Mouse (Mus musculus): ENCODE data around the gene Apof.
A peak's percentile ranks its signal among the peaks of the same experiment; 100 is the strongest.

Apof gene

DNA sequence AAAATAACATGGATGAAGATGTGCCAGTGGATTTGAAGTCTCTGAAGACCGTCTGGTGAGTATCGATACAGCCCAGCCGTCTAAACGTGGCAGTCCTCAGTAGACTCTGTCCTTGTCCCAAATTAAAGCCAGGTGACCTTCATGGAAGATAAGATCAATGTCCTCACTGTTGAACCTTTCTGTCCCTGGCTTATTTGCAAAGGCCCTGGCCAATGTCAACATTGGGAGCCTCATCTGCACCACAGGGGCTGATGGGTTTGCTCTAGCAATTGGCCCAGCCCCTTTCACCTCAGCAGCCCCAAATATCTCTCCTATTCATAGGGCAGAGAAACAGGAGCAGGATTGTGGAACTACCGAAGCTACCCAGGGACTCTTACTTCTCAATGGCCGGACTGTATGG lies at the start of gene Apof:
Apof (plus strand) TSS at position 301 of the 400 bp plus-strand sequence.
- no peak for DNase-seq

DNA sequence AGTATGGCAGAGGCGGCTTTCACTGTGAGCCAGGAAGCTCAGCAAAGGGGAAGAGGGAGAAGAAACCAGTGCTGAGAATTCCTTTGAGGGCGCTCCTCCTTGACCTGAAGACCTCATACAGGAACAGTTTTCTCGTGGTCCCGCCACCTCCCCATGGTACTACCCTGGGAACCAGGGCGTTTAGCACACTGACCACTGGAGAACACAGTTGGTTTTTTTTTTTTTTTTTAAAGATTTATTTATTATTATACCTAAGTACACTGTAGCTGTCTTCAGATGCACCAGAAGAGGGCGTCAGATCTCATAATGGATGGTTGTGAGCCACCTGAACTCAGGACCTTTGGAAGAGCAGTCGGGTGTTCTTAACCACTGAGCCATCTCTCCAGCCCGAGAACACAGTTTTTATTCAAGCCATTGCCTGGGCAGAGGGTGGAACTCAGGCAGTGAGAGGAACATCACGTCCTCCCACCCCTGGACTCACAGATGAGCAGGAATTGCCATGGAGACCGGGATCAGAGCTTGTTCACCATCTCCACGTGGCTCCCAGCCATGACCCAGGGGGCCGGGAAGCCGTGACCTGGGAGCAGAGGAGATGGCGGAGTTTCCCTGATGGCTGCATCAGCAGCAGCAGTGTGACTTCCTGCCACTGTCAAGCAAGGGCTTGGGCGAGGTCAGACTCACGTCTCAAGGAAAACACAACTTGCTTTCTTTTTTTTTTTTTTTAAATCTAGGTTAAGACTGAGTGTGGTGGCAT lies 46.8 kb upstream of the Apof start:
- DNase-seq: no peak

DNA sequence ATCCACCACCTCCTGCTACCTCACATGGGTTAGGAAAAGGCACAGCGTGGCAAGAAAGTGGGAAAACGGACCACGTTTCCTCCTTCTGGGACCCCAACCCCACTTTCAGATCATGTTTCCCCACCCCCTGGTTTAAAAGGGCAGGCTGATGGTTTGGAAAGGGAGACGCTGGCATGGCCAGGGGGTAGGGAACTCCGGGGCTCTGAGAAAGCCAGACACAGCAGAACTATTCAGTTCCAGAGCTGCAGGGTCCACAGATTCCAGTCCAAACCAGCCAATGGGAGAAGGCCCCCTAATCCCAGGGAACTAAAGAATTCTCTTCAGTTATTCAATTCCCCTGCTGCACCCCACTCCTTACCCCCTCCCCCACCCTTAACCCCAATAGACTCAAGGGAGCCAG lies 43.4 kb upstream of the Apof start:
- no peak for DNase-seq

DNA sequence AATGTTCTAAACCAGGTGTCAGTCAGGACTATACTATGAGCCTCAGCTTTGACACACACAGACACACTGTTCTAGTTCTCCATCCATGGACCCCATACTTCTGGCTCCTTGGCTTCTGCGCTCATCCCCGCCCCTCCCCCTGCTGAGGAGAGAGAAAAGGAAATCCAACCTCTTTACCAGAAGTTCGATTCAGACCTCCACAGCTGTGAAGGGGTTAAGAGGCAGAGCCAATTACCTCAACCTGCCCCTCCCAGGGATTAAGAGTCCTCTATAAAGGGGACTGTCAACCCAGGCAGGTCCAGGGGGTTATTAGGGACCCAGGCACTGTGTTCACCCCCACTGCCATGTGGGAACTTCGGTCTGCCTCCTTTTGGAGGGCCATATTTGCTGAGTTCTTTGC lies 42.9 kb upstream of the Apof start, which contains the start of gene Mip:
Mip (plus strand) TSS at position 301 of the 400 bp plus-strand sequence.
- no peak for DNase-seq

DNA sequence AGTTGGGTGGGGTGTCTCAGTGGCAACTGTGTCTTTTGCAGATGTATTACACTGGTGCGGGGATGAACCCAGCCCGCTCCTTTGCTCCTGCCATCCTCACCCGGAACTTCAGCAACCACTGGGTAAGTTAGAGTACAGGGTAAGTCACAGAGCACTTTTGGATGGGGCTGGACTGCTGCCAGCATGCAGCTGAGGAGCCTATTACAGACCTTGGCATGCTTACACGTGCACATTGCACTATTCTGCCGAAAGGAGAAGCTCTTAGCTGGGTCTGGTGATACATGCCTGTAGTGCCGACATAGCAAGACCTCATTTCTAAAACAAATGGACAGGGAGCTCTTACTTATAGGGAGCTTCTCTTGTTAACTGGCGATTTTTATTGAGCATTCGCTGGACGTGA lies 40.9 kb upstream of the Apof start:
- no peak for DNase-seq

DNA sequence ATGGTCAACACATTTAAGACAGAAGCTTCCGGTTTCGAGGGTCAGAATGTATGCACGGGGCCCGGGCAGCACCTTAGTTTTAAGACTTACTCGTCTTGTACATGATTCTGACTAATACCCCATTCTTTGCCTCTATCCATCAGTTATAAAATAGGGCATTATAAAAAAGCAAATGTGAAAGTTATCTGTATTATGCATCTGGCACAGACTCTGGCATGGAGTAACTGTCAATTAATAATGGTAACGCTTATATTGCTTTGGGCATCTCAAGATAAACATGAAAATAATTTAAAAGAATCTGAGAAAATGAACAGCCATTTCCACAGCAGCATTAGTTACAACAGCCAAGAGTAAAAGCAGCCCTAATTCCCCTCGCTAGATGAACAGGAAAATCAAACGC lies 40.5 kb upstream of the Apof start:
- no peak for DNase-seq

DNA sequence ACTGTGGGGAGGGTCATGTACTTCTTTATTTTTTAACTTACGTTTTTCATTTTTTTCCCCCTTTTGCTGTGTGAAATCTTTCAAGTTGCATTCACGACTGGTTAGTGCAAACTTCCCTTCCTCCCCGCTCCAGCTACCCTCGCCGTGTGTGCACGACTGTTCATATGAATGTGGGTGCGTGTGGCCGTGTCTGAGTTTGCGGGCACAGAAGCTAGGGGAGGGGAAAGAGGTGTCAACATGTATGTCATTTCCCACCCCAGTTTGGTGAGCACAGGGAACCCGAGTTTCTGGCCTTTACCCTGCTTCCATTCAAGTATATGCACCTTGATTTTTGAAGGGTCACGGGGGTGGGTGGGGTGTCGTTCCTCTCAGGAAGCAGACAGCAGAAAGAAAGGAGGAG lies 37.9 kb upstream of the Apof start:
- no peak for DNase-seq

DNA sequence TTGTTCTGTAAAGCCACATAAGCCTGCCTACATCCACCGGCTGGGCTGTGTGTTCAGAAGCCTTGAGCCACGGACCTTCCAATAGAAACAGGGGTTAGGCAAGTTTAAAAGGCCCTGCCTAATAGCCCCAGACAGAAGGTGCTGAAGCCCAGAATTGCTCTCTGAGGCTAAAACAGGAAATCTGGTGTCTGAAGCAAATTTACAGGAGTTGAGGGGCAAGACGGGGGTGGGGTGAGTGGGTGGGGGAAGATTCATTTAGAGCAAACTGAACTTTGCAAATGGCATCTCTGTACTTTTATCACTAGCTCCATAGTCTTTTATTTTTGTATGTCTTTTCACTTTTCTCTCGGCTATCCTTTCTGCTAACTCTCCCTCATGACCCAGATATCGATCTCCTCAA lies 37.3 kb upstream of the Apof start:
- DNase-seq: no peak

DNA sequence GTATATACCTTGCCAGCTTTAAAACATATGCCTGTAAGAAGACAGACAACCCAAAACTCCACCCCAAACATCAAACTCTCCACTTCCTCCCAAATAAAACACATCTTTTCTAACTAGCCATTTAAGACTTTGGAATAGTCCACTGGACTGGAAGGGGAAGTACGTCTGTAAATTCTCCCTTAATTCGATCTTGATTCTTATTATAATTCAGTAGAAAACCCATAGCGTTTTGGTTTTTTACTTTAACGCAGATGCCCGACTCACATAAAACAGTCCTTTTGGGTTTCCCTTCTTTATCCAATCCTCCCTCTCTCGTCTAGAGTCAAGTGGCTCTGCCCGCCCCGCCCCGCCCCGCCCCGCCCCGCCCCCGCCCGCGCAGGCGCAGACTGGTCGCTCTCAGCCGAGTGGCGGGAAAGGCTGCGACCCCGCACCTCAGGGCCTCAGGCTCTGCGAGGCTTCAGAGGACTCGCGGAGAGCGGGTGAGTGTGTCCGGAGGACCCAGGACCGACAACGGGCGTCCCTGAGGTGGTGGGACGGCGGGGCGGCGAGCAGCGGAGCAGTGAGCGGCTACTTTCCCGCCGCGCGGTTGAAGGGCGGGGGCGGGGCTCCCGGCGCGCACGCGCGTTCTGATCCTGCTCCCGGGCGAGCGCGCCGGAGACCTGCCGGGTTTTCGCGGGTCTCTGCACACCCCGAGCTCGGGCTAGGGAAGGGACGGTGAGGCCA lies 36.6 kb upstream of the Apof start, which contains the start of gene Timeless:
Timeless (plus strand) TSS at position 369 of the 723 bp plus-strand sequence.
- DNase-seq: peak; percentile 77 to 80

DNA sequence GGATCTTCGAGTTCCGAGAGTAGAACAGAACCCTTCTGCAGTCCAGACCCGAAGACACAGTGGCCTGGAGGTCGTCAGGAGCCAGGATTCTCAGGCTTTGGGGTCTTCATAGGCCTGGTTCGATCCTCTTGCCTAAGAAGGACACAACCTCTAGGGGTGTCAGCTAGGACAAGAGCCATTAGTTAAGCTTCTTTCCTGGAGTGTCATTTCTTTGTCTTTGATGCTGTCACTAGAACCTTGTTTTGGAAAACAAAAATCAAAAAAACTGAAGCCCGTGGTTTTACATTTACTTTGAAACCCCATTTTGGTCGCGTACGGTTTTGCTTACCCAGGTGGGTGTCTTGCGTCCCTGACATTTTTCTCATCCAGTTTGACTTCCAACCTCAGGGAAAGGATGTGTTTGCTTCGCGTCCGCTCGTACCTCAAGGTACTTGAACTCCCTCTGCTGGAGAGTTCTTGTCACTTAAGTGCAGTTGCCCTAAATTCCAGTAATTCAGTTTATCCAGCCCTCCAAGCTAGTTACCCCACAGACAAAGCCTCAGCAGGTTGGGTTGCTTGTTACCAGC lies 36.0 kb upstream of the Apof start:
- peak in 1 of 2 experiments; percentile 57 for DNase-seq

DNA sequence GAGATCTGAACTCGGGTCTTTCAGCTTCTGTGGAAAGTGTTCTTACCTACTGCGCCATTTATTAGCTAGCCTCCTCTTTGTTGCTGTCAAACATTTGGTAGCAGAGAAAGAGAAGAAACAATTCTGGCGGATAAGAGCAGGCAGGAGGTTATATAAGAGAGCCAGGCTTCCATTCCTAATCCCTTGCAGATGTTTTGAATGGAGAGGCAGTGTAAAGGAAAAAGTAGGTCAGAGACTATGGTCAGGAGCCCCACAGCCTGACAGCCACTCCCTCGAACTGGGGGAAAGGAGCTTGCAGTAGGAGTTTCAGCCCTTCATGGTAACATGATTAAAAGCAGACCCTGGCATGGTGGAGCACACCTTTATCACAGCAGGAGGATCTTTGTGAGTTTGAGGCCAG lies 32.1 kb upstream of the Apof start:
- DNase-seq: no peak

DNA sequence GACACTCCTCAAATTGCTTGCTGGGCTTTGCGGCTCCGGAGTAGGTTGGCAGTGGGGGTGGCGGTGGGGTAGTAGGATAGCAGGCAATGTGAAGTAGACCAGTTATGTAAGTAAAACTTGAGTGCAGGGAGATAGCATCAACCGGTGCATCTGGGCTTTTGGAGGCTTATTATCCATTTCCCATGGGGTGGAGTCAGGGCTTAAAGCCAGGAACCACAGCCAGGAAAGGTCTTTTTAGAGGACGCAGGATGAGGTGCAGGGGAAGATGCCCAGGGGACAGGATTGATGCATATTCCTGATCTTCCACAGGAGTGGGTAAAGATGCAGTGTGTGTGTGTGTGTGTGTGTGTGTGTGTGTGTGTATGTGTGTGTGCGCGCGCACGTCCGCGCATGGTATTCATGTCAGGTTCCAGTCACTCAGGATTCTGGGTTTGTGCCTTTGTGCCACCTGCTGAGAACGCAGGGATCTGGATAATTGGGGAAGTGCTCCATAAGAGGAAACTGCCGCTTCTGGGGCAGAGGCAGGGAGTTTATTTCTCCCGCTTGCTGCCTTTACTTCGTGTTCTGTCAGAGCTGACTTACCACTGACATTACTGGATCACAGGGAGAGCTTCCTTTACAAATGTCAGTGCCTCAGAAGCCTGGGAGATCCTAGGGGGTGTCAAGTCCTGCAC lies 30.5 kb upstream of the Apof start:
- no peak for DNase-seq

DNA sequence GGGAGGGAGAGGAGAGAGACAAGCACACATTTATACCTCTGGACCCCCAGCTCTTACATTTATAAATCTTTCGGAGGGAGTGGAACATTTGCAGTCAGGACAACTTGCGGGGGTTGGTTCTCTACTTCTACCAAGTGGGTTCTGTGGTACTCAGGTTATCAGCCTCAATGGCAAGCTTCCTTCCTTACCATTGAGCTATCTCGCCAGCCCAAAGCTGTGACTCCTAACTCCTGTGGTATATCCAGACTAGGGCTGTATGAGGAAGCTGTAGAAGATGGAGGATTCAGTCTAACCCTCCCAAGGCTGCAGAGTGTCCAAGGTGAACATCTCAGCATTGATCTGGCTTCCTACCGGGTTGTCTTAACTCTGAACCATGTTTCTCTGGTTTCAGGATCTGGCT lies 29.3 kb upstream of the Apof start:
- DNase-seq: no peak

DNA sequence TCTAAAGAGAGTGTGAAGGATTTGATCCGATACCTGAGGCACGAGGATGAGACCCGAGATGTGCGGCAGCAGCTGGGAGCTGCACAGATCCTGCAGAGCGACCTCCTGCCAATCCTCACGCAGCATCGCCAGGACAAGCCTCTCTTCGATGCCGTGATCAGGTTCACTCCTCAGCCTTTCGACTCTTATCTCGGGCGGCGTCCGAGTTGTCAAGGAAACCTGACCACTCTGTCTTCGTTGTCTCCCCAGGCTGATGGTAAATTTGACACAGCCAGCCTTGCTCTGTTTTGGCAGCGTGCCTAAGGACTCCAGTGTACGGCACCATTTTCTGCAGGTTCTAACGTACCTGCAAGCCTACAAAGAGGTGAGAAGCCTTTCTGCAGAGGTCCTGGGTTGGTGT lies 28.3 kb upstream of the Apof start:
- no peak for DNase-seq

DNA sequence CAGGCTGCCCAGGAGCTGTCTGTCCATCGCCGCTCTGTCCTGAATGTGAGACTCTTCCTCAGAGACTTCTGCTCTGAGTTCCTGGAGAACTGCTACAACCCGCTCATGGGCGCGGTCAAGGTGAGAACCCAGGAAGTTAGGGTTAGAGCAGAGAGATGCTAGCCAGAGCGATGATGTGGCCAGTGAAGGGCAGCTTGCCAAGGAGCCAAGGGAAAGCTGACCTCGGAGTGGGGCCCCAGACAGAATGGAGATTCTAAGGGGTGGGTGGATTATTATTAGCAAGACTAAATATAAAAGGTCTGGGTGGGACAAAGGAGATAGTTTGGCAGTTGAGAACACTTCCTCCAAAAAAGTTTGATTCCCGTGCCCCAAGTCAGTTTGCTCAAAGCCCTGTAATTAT lies 25.2 kb upstream of the Apof start:
- no peak for DNase-seq

DNA sequence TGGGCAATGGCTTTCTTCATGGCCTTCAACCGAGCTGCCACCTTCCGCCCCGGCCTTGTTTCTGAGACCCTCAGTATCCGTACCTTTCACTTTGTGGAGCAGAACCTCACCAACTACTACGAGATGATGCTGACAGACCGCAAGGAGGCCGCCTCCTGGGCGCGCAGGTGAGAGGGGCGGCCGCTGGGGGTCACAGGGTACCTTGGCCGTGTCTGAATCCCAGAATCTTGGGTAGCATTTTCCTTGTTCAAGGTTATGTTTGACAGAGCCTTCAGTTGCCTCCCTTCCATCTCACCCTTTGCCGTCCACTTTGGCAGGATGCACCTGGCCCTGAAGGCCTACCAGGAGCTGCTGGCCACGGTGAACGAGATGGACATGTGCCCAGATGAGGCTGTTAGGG lies 24.4 kb upstream of the Apof start:
- no peak for DNase-seq

DNA sequence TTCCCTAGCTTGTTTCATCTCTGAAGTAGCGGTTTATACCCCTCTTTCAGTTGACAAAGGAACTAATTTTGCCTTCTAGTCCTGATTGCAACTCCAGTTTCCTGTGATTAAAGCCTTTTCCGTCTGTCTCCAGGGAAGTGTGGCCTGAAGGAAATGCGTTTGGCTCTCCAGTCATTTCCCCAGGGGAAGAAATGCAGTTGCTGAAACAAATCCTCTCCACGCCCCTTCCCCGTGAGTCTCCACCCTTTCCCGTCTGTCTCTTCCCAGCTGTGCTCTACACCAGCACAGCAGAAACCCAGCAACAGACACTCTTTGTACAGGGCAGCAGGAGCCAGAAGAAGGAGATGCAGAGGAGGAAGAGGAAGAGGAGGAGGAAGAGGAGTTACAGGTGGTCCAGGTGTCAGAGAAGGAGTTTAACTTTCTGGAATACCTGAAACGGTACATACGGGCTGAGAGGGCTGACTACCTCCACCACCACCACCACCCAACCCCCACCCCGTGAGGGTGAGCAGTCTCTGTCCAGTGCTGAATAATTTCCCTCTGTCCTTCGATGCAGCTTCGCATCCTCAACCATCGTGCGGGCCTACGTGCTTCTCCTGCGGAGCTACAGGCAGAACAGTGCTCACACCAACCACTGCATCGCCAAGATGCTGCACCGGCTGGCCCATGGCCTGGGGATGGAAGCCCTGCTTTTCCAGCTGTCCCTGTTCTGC lies 21.3 kb upstream of the Apof start:
- DNase-seq: no peak

DNA sequence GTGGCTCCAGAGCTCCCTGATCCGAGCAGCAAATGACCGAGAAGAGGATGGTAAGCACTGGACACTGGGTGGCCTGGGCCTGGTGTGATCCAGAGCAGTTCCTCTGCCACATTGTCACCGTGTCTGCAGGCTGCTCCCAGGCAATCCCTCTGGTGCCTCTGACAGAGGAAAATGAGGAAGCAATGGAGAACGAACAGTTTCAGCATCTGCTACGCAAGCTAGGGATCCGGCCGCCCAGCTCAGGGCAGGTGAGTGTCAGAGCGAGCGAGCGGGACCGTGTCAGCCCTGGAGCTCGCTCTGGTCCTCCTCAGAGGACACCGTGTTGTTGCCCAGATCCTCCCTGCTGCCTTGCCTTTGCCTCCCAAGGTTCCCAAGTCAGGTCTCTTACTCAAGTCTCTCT lies 17.9 kb upstream of the Apof start:
- DNase-seq: no peak

DNA sequence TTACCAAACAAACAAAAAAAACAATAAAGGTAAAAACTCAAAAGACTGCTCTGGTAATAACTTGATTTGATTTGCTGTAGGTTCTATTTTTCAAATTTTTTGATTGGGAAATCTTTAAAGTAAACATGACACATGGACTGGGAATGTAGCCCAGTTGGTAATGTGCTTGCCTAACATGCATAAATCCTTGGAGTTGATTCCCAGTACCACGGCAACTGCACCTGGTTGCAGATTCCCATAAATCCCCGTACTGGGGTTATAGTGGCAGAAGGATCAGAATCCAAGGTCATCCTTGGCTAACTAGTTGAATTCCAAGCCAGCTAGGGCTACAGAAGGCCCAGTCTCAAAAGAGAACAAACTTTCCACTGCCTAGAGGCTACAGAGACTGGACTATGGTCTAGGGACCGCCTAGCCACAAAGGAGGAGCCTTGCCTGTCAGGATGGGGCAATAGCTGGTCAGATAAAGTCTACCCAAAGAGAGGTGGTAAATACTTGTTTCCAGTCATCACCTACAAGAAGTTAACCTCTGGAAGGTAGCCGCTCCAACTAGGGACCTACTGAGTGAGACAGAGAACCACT lies 14.7 kb upstream of the Apof start, which contains the start of gene Apon:
Apon (plus strand) TSS at position 420 of the 579 bp plus-strand sequence.
- no peak for DNase-seq

DNA sequence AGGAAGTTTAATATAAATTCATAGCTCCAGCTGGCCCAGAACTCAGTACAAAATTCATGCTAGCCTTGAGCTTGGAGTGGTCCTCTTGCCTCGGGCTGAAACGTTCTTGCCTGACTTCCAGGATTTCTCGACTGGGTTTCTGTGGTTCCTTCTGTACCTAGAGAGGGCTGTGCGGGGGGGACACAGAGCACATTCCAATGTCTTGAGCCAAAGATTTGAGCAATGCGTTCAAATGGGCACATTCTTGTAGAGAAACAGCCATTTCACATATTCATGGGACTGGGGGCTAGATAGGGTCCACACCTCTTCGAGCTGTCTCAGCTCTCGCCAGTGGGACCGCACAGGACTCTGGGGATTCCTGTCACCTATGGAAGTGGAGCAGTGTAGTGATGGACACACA lies 12.5 kb upstream of the Apof start:
- no peak for DNase-seq

DNA sequence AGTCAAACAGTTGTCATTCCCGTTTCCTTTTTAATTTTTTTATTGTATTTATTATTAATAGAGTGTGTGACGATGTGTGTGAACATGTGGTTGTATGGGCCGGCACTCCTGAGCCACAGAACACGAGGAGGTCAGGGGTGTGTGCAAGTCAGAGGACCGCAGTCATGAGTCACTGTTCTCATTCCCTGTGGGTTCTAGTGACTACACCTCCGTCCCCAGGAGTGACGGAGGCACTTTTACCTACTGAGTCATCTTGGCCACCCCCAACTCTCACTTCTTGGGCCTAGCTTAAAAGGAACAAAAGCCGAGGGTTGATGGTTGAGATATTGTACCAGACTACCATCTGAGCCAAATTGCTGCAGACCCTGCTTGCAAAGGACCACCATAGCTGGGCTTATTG lies 12.1 kb upstream of the Apof start:
- no peak for DNase-seq

DNA sequence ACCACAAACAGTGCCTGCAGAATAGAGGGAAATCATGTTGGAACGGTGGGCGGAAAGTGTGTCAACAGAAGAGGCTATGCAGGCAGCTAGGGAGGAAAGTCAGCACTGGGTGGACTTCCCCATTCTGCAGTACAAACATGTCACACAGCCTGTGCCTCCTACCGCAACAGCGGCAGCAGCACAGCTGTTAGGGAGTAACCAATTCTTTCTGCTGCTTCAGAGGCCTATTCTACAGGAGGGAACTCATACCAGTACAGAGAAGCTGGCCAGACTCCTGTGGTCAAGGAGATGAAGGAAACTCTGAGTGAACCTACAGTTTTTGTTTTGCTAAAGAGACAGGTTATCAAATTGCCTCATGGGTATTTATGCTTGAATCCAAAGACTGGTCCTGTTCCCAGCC lies 9.5 kb upstream of the Apof start:
- no peak for DNase-seq
